Mouse (Mus musculus) kidney, postnatal 0 days (tissue): ENCODE measurements around the gene Depdc5. TPM values are rescaled to one million over a fixed set of nuclear protein-coding genes. Genes with fewer than 3 reads are reported as not detected.
A peak's percentile ranks its signal among the peaks of the same experiment; 100 is the strongest.

Experiments
- ATAC-seq: fragments of 200-750 bp; cut with Nextera tagmentation; replicated peaks from 2 replicates; pipeline ENCODE4 v1.8.0; 2017; ENCODE audit warnings: low read depth, moderate number of reproducible peaks, moderate TSS enrichment, moderate library complexity; ENCODE audit not compliant: low FRiP score
- DNase-seq: peaks from one replicate; pipeline ENCODE4 v3.0.0-alpha.2; 2016; ENCODE audit warnings: low spot score
- H3K27ac ChIP-seq: fragments of 300-500 bp; sonication (generic); 2 replicates; pipeline ENCODE4 v1.5.1; 2014; ENCODE audit warnings: mild to moderate bottlenecking
- H3K27me3 ChIP-seq: fragments of 300-500 bp; sonication (generic); 2 replicates; pipeline ENCODE4 v1.6.1; 2014; ENCODE audit warnings: low read length, mixed read lengths; ENCODE audit not compliant: insufficient read depth
- H3K36me3 ChIP-seq: fragments of 300-500 bp; sonication (generic); 2 replicates; pipeline ENCODE4 v1.6.1; 2014; ENCODE audit warnings: low read length, mixed read lengths; ENCODE audit not compliant: insufficient read depth
- H3K4me1 ChIP-seq: fragments of 300-500 bp; sonication (generic); replicated peaks from 2 replicates; pipeline ENCODE4 v1.6.1; 2014; ENCODE audit warnings: antibody characterized with exemption, low read length, mixed read lengths; ENCODE audit not compliant: insufficient read depth
- H3K4me2 ChIP-seq: fragments of 300-500 bp; sonication (generic); 2 replicates; pipeline ENCODE4 v1.6.1; 2014; ENCODE audit warnings: mild to moderate bottlenecking, low read length, moderate library complexity, mixed read lengths
- H3K4me3 ChIP-seq: fragments of 300-500 bp; sonication (generic); replicated peaks from 2 replicates; pipeline ENCODE4 v1.5.1; 2014; ENCODE audit warnings: low read depth, low read length
- H3K9ac ChIP-seq: fragments of 300-500 bp; sonication (generic); 2 replicates; pipeline ENCODE4 v1.6.1; 2014; ENCODE audit warnings: low read depth, low read length
- H3K9me3 ChIP-seq: fragments of 300-500 bp; sonication (generic); replicated peaks from 2 replicates; pipeline ENCODE4 v1.6.1; 2016; ENCODE audit warnings: low read length, inconsistent platforms, mixed read lengths
- CTCF ChIP-seq: IDR thresholded peaks from 2 replicates; pipeline ENCODE4 v1.5.1; 2016; ENCODE audit warnings: antibody characterized with exemption, low read depth, mild to moderate bottlenecking, moderate library complexity
- WGBS: fragments of 180-500 bp; shearing (Covaris S2); extraction: QIAGEN DNeasy Blood & Tissue Kit; methylation state at CpG from one replicate; pipeline ENCODE4 v1.1.7; 2014; 5-methylcytosine and 5-hydroxymethylcytosine counted together
- polyA plus RNA-seq: library from polyadenylated mRNA; unstranded; fragments of >200 nt; fragmentation: Nextera tagmentation; extraction: Ambion mirVana; gene quantifications from 2 replicates; pipeline ENCODE4 v1.2.1, GENCODE M21; 2015

Gene Depdc5
- polyA plus RNA-seq, 1 experiment from 2014 or later: 9.6 TPM

DNA sequence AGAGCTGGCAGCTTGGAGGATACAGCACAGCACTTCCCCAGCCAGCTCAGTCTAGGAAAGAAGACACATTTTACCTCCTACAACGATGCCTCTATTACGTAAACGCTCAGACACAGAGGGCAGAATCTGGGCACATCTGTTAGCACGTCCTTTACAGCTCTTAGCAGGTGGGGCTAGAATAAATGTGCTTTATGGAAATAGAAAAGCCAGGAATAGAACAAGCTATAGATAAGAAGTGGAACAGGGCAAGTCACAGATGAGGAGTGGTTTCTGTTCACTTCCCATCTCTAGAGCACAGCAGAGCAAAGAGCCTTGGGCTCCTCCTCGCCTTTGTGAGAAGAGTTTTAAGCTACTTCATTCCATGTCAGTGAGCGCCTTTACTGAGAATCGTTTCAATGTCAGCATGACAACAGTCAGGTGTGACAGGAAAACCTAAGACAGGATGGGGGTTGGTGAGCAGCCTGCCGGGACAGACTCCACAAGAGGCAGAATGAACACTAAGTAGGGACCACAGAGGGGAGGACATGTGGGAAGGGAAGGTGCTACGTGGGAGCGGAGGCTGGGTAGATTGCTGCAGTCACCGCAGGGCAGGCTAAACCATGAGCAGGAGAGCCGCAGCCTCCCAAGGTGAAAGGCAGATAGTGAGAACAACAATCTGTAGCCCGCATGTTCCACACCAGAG is 126.6 kb downstream of the Depdc5 start:
- Histone ChIP-seq H3K4me1 (no peaks in the 10 kb centered on the region), H3K4me2 (no peak overlapping the region), H3K9ac (no peak overlapping the region), H3K36me3 (peaks cover 3% of the 10 kb centered on the region; the same call in 1 of the 2 replicates), H3K4me3 (no peak overlapping the region), H3K27ac (no peak overlapping the region), H3K9me3 (no peaks in the 10 kb centered on the region), H3K27me3 (no peaks in the 10 kb centered on the region)
- WGBS: 70% methylated on average over 13 of the region's 13 CpGs
- ATAC-seq: no peak
- no peak for DNase-seq
- TF ChIP-seq CTCF: no peak

DNA sequence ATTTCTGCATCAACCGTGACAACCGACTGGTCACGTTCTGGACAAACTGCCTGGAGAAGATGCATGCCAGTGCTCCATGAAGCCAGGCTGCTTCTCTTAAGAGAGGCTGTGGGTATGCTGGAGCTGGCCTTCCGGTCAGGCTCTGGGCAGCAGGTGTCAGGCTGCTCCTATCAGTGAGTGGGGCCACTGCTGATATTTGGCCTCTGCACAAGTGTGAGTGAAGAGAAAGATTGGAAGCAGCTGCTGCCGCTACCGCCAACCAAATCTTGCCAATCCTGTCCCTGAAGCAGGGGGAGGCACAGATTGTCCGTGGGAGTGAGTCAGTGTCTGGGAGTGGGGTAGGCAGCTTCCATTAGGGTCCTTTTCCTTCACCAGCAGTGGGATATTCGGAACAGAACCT is 127.7 kb downstream of the Depdc5 start:
- DNase-seq (peak; percentile 48), ATAC-seq (peak; percentile 61; the same call in 1 of the 2 replicates)
- 53% methylated on average over 8 of the region's 8 CpGs for WGBS
- Histone ChIP-seq H3K4me3 (no peak overlapping the region), H3K4me2 (no peak overlapping the region), H3K9me3 (no peaks in the 10 kb centered on the region), H3K9ac (no peak overlapping the region), H3K27me3 (no peaks in the 10 kb centered on the region), H3K4me1 (peaks cover 4% of the 10 kb centered on the region; the same call in 1 of the 2 replicates), H3K27ac (no peak overlapping the region), H3K36me3 (peaks cover 3% of the 10 kb centered on the region; the same call in 1 of the 2 replicates)
- TF ChIP-seq CTCF: peak; percentile 46; the same call in 1 of the 2 replicates

DNA sequence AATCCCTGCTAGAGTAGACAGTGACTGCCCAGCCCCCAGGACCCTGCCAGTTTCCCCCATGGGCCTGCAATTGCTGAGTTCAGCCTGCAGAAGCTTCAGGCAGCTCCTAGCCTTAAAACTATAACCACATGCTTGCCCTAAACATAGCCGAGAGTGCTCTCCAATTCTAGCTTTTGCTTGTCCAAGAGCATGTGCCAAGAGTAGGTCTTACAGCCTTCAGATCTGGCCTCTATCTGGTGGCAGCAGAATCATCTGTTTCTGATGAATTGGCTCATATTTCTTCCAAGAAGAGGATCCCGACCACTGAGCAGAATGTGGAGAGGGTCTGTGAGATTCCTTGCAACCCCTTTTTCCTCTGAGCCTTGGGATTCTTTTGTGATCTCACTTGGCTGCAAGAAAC is 131.0 kb downstream of the Depdc5 start:
- no peak overlapping the region for H3K4me2 ChIP-seq
- no peak for ATAC-seq
- no peak for DNase-seq
- no peaks in the 10 kb centered on the region for H3K36me3 ChIP-seq
- H3K4me1 ChIP-seq: peaks cover 4% of the 10 kb centered on the region; the same call in 1 of the 2 replicates
- H3K9ac ChIP-seq: no peak overlapping the region
- 40% methylated on average over 2 of the region's 2 CpGs for WGBS
- H3K4me3 ChIP-seq: no peak overlapping the region
- no peak overlapping the region for H3K27ac ChIP-seq
- H3K27me3 ChIP-seq: no peaks in the 10 kb centered on the region
- H3K9me3 ChIP-seq: no peaks in the 10 kb centered on the region
- no peak for TF ChIP-seq CTCF

DNA sequence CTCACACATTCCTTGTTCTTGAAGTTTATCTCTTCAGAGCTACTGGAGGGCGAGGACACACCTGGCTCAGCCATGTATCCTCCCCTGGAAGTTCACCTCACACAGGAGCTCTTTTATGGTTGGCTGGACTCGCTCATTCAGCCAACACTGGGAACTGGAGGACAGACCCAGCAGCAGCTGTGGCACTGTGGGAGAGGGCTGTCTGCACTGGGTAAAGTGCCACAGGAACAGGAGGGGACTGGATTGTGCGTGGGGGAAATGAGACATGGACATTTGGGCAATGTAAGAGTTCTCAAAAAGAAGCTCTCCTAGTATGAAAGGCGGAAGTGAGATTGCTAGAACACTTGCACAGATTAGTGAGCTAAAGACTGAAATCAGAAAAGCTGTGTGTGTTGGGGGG is 132.3 kb downstream of the Depdc5 start:
- Histone ChIP-seq H3K27me3 (no peaks in the 10 kb centered on the region), H3K9me3 (no peaks in the 10 kb centered on the region), H3K4me3 (no peak overlapping the region), H3K9ac (no peak overlapping the region), H3K36me3 (no peaks in the 10 kb centered on the region), H3K4me1 (peaks cover 4% of the 10 kb centered on the region; the same call in 1 of the 2 replicates), H3K27ac (no peak overlapping the region), H3K4me2 (no peak overlapping the region)
- DNase-seq: no peak
- 55% methylated on average over 4 of the region's 4 CpGs for WGBS
- TF ChIP-seq CTCF: no peak
- ATAC-seq: no peak; the same call in 1 of the 2 replicates

DNA sequence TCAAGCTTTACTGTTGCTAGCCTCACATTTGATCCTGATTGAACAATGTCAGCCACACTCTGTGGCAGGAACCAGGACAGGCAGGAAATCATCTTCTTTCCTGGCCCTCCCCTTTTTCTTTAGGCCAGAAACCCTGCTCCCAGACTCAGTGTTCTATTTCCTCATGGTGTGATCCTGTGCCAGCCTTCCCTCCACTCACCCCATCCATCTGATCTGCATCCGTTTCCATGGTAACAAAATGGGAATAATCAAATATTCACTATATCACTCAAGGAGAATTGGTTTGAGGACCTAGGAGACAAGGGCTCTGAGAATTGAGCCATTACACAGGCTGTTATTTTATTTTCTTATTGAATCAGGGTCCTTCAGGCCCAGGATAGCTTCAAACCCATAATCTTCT is 133.1 kb downstream of the Depdc5 start:
- Histone ChIP-seq H3K9me3 (no peaks in the 10 kb centered on the region), H3K4me3 (no peak overlapping the region), H3K27ac (no peak overlapping the region), H3K9ac (no peak overlapping the region), H3K4me1 (peaks cover 4% of the 10 kb centered on the region; the same call in 1 of the 2 replicates), H3K36me3 (no peaks in the 10 kb centered on the region), H3K27me3 (no peaks in the 10 kb centered on the region), H3K4me2 (no peak overlapping the region)
- 81% methylated on average over 1 of the region's 1 CpGs for WGBS
- no peak for DNase-seq
- no peak for ATAC-seq
- no peak for TF ChIP-seq CTCF

DNA sequence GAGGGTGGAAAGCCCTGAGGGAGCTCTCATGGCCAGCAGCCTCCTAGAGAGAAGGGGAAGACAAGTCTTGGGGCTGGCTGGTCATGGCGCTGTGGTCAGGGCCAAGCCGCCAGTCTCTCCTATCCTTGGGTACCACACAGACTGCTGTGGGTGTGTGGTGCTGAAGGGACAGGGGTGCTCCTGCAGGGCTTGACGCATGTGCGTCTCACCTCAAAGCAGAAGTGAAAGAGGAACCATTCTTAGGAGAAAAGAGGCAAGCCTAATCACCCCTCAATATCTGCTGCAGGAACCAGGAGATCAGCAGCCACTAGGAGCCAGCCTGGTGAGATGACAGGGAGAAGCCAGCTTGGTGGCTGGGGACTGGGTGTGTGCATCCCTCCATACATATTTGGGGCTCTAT is 134.2 kb downstream of the Depdc5 start:
- H3K27ac ChIP-seq: no peak overlapping the region
- no peak overlapping the region for H3K9ac ChIP-seq
- H3K27me3 ChIP-seq: no peaks in the 10 kb centered on the region
- no peak overlapping the region for H3K4me3 ChIP-seq
- no peaks in the 10 kb centered on the region for H3K36me3 ChIP-seq
- 45% methylated on average over 4 of the region's 4 CpGs for WGBS
- H3K9me3 ChIP-seq: no peaks in the 10 kb centered on the region
- TF ChIP-seq CTCF: no peak
- no peak overlapping the region for H3K4me2 ChIP-seq
- DNase-seq (no peak), ATAC-seq (no peak)
- peaks cover 4% of the 10 kb centered on the region; the same call in 1 of the 2 replicates for H3K4me1 ChIP-seq
